ENCODE assay signal across 7 mouse cellular contexts in the genomic region with DNA sequence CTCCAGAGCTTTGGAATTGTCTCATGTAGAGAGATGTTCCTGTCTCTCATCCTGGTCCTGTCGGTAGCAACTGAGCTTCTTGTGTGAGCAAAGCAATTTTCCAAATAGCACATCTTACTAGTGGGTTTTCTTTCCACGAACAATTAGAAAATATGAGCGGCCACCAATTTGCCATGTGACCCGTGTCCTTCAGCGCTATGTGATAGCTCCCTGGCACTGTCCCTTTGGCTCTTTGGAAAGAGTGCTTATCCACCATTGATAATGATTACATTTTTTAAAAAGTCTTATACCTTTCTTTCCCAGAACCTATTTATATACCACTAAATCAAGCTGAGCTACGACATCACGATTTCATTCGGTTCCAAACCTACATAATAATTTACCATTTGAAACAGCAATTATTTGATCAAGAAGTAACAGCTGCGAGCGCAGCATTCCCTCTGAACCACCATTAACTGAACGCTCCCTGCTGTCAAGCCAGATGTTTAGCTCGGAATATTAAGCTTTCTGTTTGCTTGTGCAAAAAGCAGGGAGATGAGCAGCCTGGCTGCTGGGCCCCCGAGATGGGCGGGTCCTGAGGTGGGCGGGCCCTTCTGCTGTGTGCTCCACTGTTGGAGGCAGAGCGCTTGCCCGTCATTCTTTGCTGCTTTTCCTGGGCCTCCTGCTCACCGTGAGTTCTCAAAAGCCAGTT. TPM values are rescaled to one million over a fixed set of nuclear protein-coding genes. Genes with fewer than 3 reads are reported as not detected.
DNase-seq lines count a peak whose midpoint lies in the region; ATAC-seq lines count a peak whose summit lies in the region.

No protein-coding gene starts in this region.

- peak overlapping the region; percentile 0; the same call in 1 of the 2 replicates for H3K27ac ChIP-seq in forebrain, embryonic 11.5 days (ENCODE audit: low read depth, low read length)
- H3K27ac ChIP-seq in midbrain, embryonic 11.5 days (ENCODE audit: low read depth, low read length) = no peak overlapping the region
- H3K27ac ChIP-seq in stomach, embryonic 15.5 days = peak overlapping the region; percentile 0; the same call in 1 of the 2 replicates

- H3K4me3 ChIP-seq in forebrain, embryonic 11.5 days (ENCODE audit: low read depth, low read length) = no peak overlapping the region; the same call in 1 of the 2 replicates
- no peak overlapping the region for H3K4me3 ChIP-seq in midbrain, embryonic 11.5 days (ENCODE audit: low read depth, low read length)
- peak overlapping the region; percentile 27 for H3K4me3 ChIP-seq in stomach, embryonic 15.5 days (replicated peaks)

- H3K9ac ChIP-seq in forebrain, embryonic 11.5 days (ENCODE audit: low read length) = peak overlapping the region; percentile 23; the same call in 1 of the 2 replicates
- 0 out of 2 replicates have a peak overlapping the region, but pooled peaks have one; percentile 36 for H3K9ac ChIP-seq in midbrain, embryonic 11.5 days (ENCODE audit: low read length)
- no peak overlapping the region for H3K9ac ChIP-seq in stomach, embryonic 15.5 days

- H3K36me3 ChIP-seq in forebrain, embryonic 11.5 days (ENCODE audit: control insufficient read depth, insufficient read depth, low read length) = no peaks in the 10 kb centered on the region
- no peaks in the 10 kb centered on the region for H3K36me3 ChIP-seq in midbrain, embryonic 11.5 days (ENCODE audit: control insufficient read depth, insufficient read depth, low read length)
- no peaks in the 10 kb centered on the region for H3K36me3 ChIP-seq in stomach, embryonic 15.5 days

- intact Hi-C loops in left cerebral cortex, postnatal 14 days (cut with DNase I) = loop anchor here (5.0 kb wide), 1 partner anchor 41 kb away; no protein-coding TSS in a partner anchor

- H3K27me3 ChIP-seq in forebrain, embryonic 11.5 days (ENCODE audit: control insufficient read depth, insufficient read depth, low read length) = no peaks in the 10 kb centered on the region
- H3K27me3 ChIP-seq in midbrain, embryonic 11.5 days (ENCODE audit: control insufficient read depth, insufficient read depth, low read length) = no peaks in the 10 kb centered on the region
- no peaks in the 10 kb centered on the region for H3K27me3 ChIP-seq in stomach, embryonic 15.5 days (replicated peaks)

- no peaks in the 10 kb centered on the region for H3K9me3 ChIP-seq in forebrain, embryonic 11.5 days (ENCODE audit: control insufficient read depth, low read length)
- no peaks in the 10 kb centered on the region for H3K9me3 ChIP-seq in midbrain, embryonic 11.5 days (ENCODE audit: control insufficient read depth, low read length)
- no peaks in the 10 kb centered on the region for H3K9me3 ChIP-seq in stomach, embryonic 15.5 days

- H3K4me2 ChIP-seq in forebrain, embryonic 11.5 days (ENCODE audit: low read depth, low read length, severe bottlenecking) = peak overlapping the region; percentile 40
- H3K4me2 ChIP-seq in midbrain, embryonic 11.5 days = peak overlapping the region; percentile 38
- peak overlapping the region; percentile 49 for H3K4me2 ChIP-seq in stomach, embryonic 15.5 days

- ATAC-seq in forebrain, embryonic 11.5 days (replicated peaks; ENCODE audit: low FRiP score) = peak; percentile 87
- ATAC-seq in midbrain, embryonic 11.5 days (ENCODE audit: low FRiP score) = peak; percentile 89
- ATAC-seq in stomach, embryonic 15.5 days (ENCODE audit: insufficient read depth, low FRiP score, low read depth) = peak; percentile 94

- H3K4me1 ChIP-seq in forebrain, embryonic 11.5 days (replicated peaks; ENCODE audit: control insufficient read depth, insufficient read depth, low read length) = peaks cover 6% of the 10 kb centered on the region; the same call in 1 of the 2 replicates
- H3K4me1 ChIP-seq in midbrain, embryonic 11.5 days (ENCODE audit: control insufficient read depth, insufficient read depth, low read length) = peaks cover 7% of the 10 kb centered on the region; the same call in 1 of the 2 replicates
- no peaks in the 10 kb centered on the region for H3K4me1 ChIP-seq in stomach, embryonic 15.5 days

- WGBS in forebrain, embryonic 11.5 days = 45% methylated on average over 18 of the region's 18 CpGs
- WGBS in midbrain, embryonic 11.5 days = 47% methylated on average over 18 of the region's 18 CpGs
- WGBS in stomach, embryonic 15.5 days = 34% methylated on average over 18 of the region's 18 CpGs

- DNase-seq in urinary bladder, postnatal 25 days (ENCODE audit: low spot score) = peak; percentile 26
- no peak for DNase-seq in urinary bladder, adult 2 months (ENCODE audit: low spot score)
- peak; percentile 79 for DNase-seq in forebrain, embryonic 11.5 days (ENCODE audit: low spot score)
- peak; percentile 31 for DNase-seq in heart, postnatal 4 days
- peak; percentile 23 to 37 for DNase-seq in left cerebral cortex, postnatal 14 days (ENCODE audit: low spot score in 2 of 2)
- peak; percentile 92 for DNase-seq in midbrain, embryonic 11.5 days (ENCODE audit: low spot score, missing footprints)

RNA-seq across cellular contexts. Expression of gene Scamp1, which starts 20.8 kb away (rescaled TPM):
- 36.3 and 39.0 TPM in 2 replicates for polyA plus RNA-seq in urinary bladder, adult 2 months (2012; rRNA removed)
- polyA plus RNA-seq in forebrain, embryonic 11.5 days (2014; fragmentation: Nextera tagmentation; extraction: Ambion mirVana) = 36.1 and 39.7 TPM in 2 replicates
- 10 to 100 TPM; 32.9 to 37.3 TPM for total RNA-seq in heart, postnatal 4 days (2021)
- 100 to 1,000 TPM; 162 to 187 TPM for total RNA-seq in left cerebral cortex, postnatal 14 days (2021)
- 34.2 and 42.2 TPM in 2 replicates for polyA plus RNA-seq in midbrain, embryonic 11.5 days (2014; fragmentation: Nextera tagmentation; extraction: Ambion mirVana)
- 37.1 and 38.4 TPM in 2 replicates for polyA plus RNA-seq in stomach, embryonic 15.5 days (2015; fragmentation: Nextera tagmentation; extraction: Ambion mirVana)

RNA-seq across cellular contexts. Expression of gene Ap3b1, which starts 52.3 kb away (rescaled TPM):
- 48.0 and 63.8 TPM in 2 replicates for polyA plus RNA-seq in urinary bladder, adult 2 months (2012; rRNA removed)
- 38.2 and 41.3 TPM in 2 replicates for polyA plus RNA-seq in forebrain, embryonic 11.5 days (2014; fragmentation: Nextera tagmentation; extraction: Ambion mirVana)
- total RNA-seq in heart, postnatal 4 days (2021) = 10 to 100 TPM; 29.4 to 31.8 TPM
- 10 to 100 TPM; 42.5 to 42.8 TPM for total RNA-seq in left cerebral cortex, postnatal 14 days (2021)
- 39.0 and 42.6 TPM in 2 replicates for polyA plus RNA-seq in midbrain, embryonic 11.5 days (2014; fragmentation: Nextera tagmentation; extraction: Ambion mirVana)
- polyA plus RNA-seq in stomach, embryonic 15.5 days (2015; fragmentation: Nextera tagmentation; extraction: Ambion mirVana) = 45.3 and 48.8 TPM in 2 replicates
